Comparison of ENCODE assay signal across 16 mouse cellular contexts in the genomic region with DNA sequence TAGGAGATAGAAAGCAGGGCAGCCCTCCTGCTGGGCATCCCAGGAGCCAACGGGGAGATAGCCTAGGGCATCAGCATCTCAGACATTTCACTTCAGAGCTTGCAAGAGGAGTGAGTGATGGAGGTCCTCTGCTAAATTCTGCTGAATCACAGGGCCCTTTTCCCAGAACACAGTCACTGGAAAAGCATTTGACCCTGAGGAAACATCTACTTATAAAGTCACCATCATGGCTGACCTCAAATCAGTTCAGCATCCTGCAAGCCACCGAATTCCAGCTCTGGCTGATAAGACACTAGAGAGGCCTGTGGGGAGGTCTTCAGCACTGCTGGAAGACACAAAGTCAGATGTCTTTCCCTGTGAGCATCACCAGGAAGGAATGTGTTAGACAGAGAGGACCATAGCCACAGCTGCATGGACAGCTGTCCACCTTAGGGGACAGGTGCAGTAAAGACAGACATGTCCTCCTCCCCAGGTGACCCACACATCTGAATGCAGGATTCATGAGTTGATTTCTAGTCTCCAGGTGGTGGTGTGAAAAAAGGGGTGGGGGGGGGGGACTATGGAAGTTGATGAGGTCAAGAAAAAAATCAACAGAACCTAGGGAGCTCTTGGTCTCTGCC. TPM values are rescaled to one million over a fixed set of nuclear protein-coding genes. Genes with fewer than 3 reads are reported as not detected.
A peak's percentile ranks its signal among the peaks of the same experiment; 100 is the strongest.
DNase-seq lines count a peak whose midpoint lies in the region; ATAC-seq and TF ChIP-seq lines count a peak whose summit lies in the region.
"Had no signal": no experiment of that assay in that cellular context is flagged by ENCODE, and none has a peak within 500 bp of the region (broad histone marks: within the 10 kb centered on the region; RNA-seq: fewer than 3 reads in every experiment).

No protein-coding gene starts in this region.

- no peak overlapping the region for H3K4me2 ChIP-seq in kidney, embryonic 14.5 days (replicated peaks; ENCODE audit: low read depth, low read length)
- H3K4me2 ChIP-seq in heart, postnatal 0 days (ENCODE audit: low read depth, low read length): no peak overlapping the region
- H3K4me2 ChIP-seq: liver, embryonic 13.5 days; midbrain, embryonic 15.5 days had no signal

- H3K27ac ChIP-seq in kidney, embryonic 14.5 days (ENCODE audit: low read depth, low read length): no peak overlapping the region
- peak overlapping the region; percentile 3; the same call in 1 of the 2 replicates for H3K27ac ChIP-seq in heart, postnatal 0 days (ENCODE audit: low read depth)
- H3K27ac ChIP-seq: liver, embryonic 13.5 days; midbrain, embryonic 15.5 days had no signal

- no peak for TF ChIP-seq CTCF in heart, postnatal 0 days (IDR thresholded peaks at IDR 0.05; ENCODE audit: low read depth)

- H3K4me3 ChIP-seq in kidney, embryonic 14.5 days (ENCODE audit: low read length): no peak overlapping the region
- H3K4me3 ChIP-seq in heart, postnatal 0 days (ENCODE audit: low read depth, low read length): no peak overlapping the region
- H3K4me3 ChIP-seq: limb, embryonic 10.5 days; liver, embryonic 13.5 days; midbrain, embryonic 15.5 days had no signal

- H3K9ac ChIP-seq in kidney, embryonic 14.5 days (ENCODE audit: low read depth, low read length): no peak overlapping the region
- no peak overlapping the region for H3K9ac ChIP-seq in heart, postnatal 0 days (replicated peaks; ENCODE audit: low read depth, low read length)
- H3K9ac ChIP-seq: liver, embryonic 13.5 days; midbrain, embryonic 15.5 days had no signal

- no peaks in the 10 kb centered on the region for H3K27me3 ChIP-seq in kidney, embryonic 14.5 days (ENCODE audit: control insufficient read depth, insufficient read depth, low read length)
- H3K27me3 ChIP-seq in heart, postnatal 0 days (ENCODE audit: control insufficient read depth, insufficient read depth, low read length): no peaks in the 10 kb centered on the region
- H3K27me3 ChIP-seq: liver, embryonic 13.5 days; midbrain, embryonic 15.5 days had no signal

- no peaks in the 10 kb centered on the region for H3K36me3 ChIP-seq in kidney, embryonic 14.5 days (ENCODE audit: control insufficient read depth, insufficient read depth, low read length)
- no peaks in the 10 kb centered on the region for H3K36me3 ChIP-seq in heart, postnatal 0 days (replicated peaks; ENCODE audit: control insufficient read depth, insufficient read depth, low read length)
- H3K36me3 ChIP-seq: limb, embryonic 10.5 days; liver, embryonic 13.5 days; midbrain, embryonic 15.5 days had no signal

- peak; percentile 78 for DNase-seq in adrenal gland, adult 2 months
- DNase-seq in adrenal gland, postnatal 14 days: no peak
- peak; percentile 50 for DNase-seq in kidney, adult 9 months
- DNase-seq in adipocyte (ENCODE audit: low spot score): peak; percentile 19
- DNase-seq in heart, postnatal 0 days (ENCODE audit: low spot score): no peak
- no peak for DNase-seq in right cerebral cortex, adult 18-20 months
- DNase-seq in frontal cortex, adult 2 months (ENCODE audit: extremely low spot score in 1 of 2, low spot score in 1 of 2): no peak
- DNase-seq: cerebellum, postnatal 14 days; liver, embryonic 13.5 days; right cerebral cortex, postnatal 25 days; thymus, adult 2 months had no signal

- H3K4me1 ChIP-seq in kidney, embryonic 14.5 days (ENCODE audit: control insufficient read depth, insufficient read depth, low read length): peaks cover 72% of the 10 kb centered on the region
- H3K4me1 ChIP-seq in heart, postnatal 0 days (ENCODE audit: control insufficient read depth, insufficient read depth): peaks cover 48% of the 10 kb centered on the region
- H3K4me1 ChIP-seq: midbrain, embryonic 15.5 days had no signal

- 69% methylated on average over 2 of the region's 2 CpGs for WGBS in kidney, embryonic 14.5 days
- WGBS in heart, postnatal 0 days: 11% methylated on average over 2 of the region's 2 CpGs

- TF ChIP-seq EP300 in heart, postnatal 0 days (IDR thresholded peaks at IDR 0.05; ENCODE audit: low read depth): 0 out of 2 replicates have a peak, but pooled peaks have one; percentile 30

- H3K9me3 ChIP-seq in kidney, embryonic 14.5 days (ENCODE audit: control insufficient read depth, low read length): no peaks in the 10 kb centered on the region
- H3K9me3 ChIP-seq in heart, postnatal 0 days (replicated peaks; ENCODE audit: control insufficient read depth, low read length): no peaks in the 10 kb centered on the region
- H3K9me3 ChIP-seq: limb, embryonic 10.5 days; liver, embryonic 13.5 days; midbrain, embryonic 15.5 days had no signal

- no peak for ATAC-seq in kidney, embryonic 14.5 days (ENCODE audit: low FRiP score, low TSS enrichment)
- no peak for ATAC-seq in heart, postnatal 0 days (ENCODE audit: insufficient read depth, low read depth)
- ATAC-seq: forebrain, embryonic 14.5 days; lung, postnatal 0 days; midbrain, embryonic 15.5 days had no signal

RNA-seq across cellular contexts. Expression of a gene that starts 54.0 kb away (rescaled TPM):
- 100 to 1,000 TPM; 127 to 193 TPM for total RNA-seq in adrenal gland, adult 2 months (2021)
- 114 and 115 TPM in 2 replicates for polyA plus RNA-seq in adrenal gland, adult 2 months (2012; rRNA removed)
- 341 and 356 TPM in 2 replicates for total RNA-seq in adrenal gland, postnatal 14 days (2021)
- 45.1 and 82.2 TPM in 2 replicates for polyA plus RNA-seq in kidney, embryonic 14.5 days (2014; fragmentation: Nextera tagmentation; extraction: Ambion mirVana)
- 315 and 329 TPM in 2 replicates for total RNA-seq in heart, postnatal 0 days (2014; rRNA removed; ENCODE audit: low replicate concordance)
- polyA plus RNA-seq in heart, postnatal 0 days (2015; fragmentation: Nextera tagmentation; extraction: Ambion mirVana): 87.7 and 98.5 TPM in 2 replicates
- polyA plus RNA-seq in frontal cortex, adult 2 months (2012; rRNA removed): 34.3 and 39.7 TPM in 2 replicates

RNA-seq across cellular contexts. Expression of a gene that starts 54.0 kb away (rescaled TPM):
- 100 to 1,000 TPM; 260 to 455 TPM for total RNA-seq in adrenal gland, adult 2 months (2021)
- 293 and 303 TPM in 2 replicates for polyA plus RNA-seq in adrenal gland, adult 2 months (2012; rRNA removed)
- total RNA-seq in adrenal gland, postnatal 14 days (2021): 574 and 650 TPM in 2 replicates
- polyA plus RNA-seq in kidney, embryonic 14.5 days (2014; fragmentation: Nextera tagmentation; extraction: Ambion mirVana): 169 and 322 TPM in 2 replicates
- 921 and 1,061 TPM in 2 replicates for total RNA-seq in heart, postnatal 0 days (2014; rRNA removed; ENCODE audit: low replicate concordance)
- polyA plus RNA-seq in heart, postnatal 0 days (2015; fragmentation: Nextera tagmentation; extraction: Ambion mirVana): 163 and 191 TPM in 2 replicates
- 31.8 and 43.2 TPM in 2 replicates for polyA plus RNA-seq in frontal cortex, adult 2 months (2012; rRNA removed)

Comparison
In these comparisons a context has a peak if more than half of its experiments do, and no peak if none do; other contexts are left out.
1. DNase-seq: peak in adrenal gland, adult 2 months (single experiment), kidney, adult 9 months (single experiment) and adipocyte (single experiment); none in adrenal gland, postnatal 14 days (single experiment), heart, postnatal 0 days (single experiment), right cerebral cortex, adult 18-20 months (single experiment) and frontal cortex, adult 2 months (0 of 2).